Mouse (Mus musculus) embryonic facial prominence, embryonic 11.5 days (tissue): ENCODE measurements around the gene Ube3b. TPM values are rescaled to one million over a fixed set of nuclear protein-coding genes. Genes with fewer than 3 reads are reported as not detected.

Source experiments
- ATAC-seq: fragments of 200-750 bp; cut with Nextera tagmentation; replicated peaks from 2 replicates; pipeline ENCODE4 v1.8.0; 2017; ENCODE audit warnings: low read depth; ENCODE audit not compliant: insufficient number of reproducible peaks, low FRiP score, low TSS enrichment
- DNase-seq: peaks from one replicate; pipeline ENCODE4 v3.0.0-alpha.2; 2015; ENCODE audit warnings: low spot score
- H3K27ac ChIP-seq: fragments of 300-500 bp; sonication (generic); replicated peaks from 2 replicates; pipeline ENCODE4 v1.5.1; 2014; ENCODE audit warnings: mild to moderate bottlenecking, low read depth, low read length, control low read depth
- H3K27me3 ChIP-seq: fragments of 300-500 bp; sonication (generic); 2 replicates; pipeline ENCODE4 v1.6.1; 2014; ENCODE audit warnings: mild to moderate bottlenecking, low read length, moderate library complexity, mixed read lengths; ENCODE audit not compliant: control insufficient read depth, insufficient read depth
- H3K36me3 ChIP-seq: fragments of 300-500 bp; sonication (generic); replicated peaks from 2 replicates; pipeline ENCODE4 v1.6.1; 2014; ENCODE audit warnings: low read depth, mild to moderate bottlenecking, low read length, moderate library complexity, mixed read lengths; ENCODE audit not compliant: control insufficient read depth, insufficient read depth
- H3K4me1 ChIP-seq: fragments of 300-500 bp; sonication (generic); 2 replicates; pipeline ENCODE4 v1.6.1; 2014; ENCODE audit warnings: low read length, mixed read lengths; ENCODE audit not compliant: control insufficient read depth, insufficient read depth
- H3K4me2 ChIP-seq: fragments of 300-500 bp; sonication (generic); 2 replicates; pipeline ENCODE4 v1.6.1; 2014; ENCODE audit warnings: low read depth, mild to moderate bottlenecking, control low read depth, low read length, moderate library complexity
- H3K4me3 ChIP-seq: fragments of 300-500 bp; sonication (generic); 2 replicates; pipeline ENCODE4 v1.5.1; 2014; ENCODE audit warnings: low read depth, low read length, control low read depth
- H3K9ac ChIP-seq: fragments of 300-500 bp; sonication (generic); replicated peaks from 2 replicates; pipeline ENCODE4 v1.6.1; 2014; ENCODE audit warnings: mild to moderate bottlenecking, control low read depth, low read length
- H3K9me3 ChIP-seq: fragments of 300-500 bp; sonication (generic); replicated peaks from 2 replicates; pipeline ENCODE4 v1.6.1; 2016; ENCODE audit warnings: mild to moderate bottlenecking, low read length, inconsistent platforms, mixed read lengths; ENCODE audit not compliant: control insufficient read depth
- WGBS: fragments of 180-500 bp; shearing (Covaris S2); extraction: QIAGEN DNeasy Blood & Tissue Kit; methylation state at CpG from one replicate; pipeline ENCODE4 v1.1.7; 2014; 5-methylcytosine and 5-hydroxymethylcytosine counted together
- polyA plus RNA-seq: library from polyadenylated mRNA; unstranded; fragments of >200 nt; fragmentation: Nextera tagmentation; extraction: Ambion mirVana; gene quantifications from 2 replicates; pipeline ENCODE4 v1.2.1, GENCODE M21; 2014

The Ube3b gene
- polyA plus RNA-seq, 1 experiment from 2014 or later, result 42.3 TPM

GRCm38 (mm10) chr5:114435588-114435987 lies 55.2 kb downstream of the Ube3b start:
- no peaks in the 10 kb centered on the region for H3K4me1 ChIP-seq
- no peak overlapping the region for H3K4me3 ChIP-seq
- DNase-seq (no peak), ATAC-seq (no peak)
- H3K36me3 ChIP-seq, result no peaks in the 10 kb centered on the region; the same call in 1 of the 2 replicates
- no peaks in the 10 kb centered on the region for H3K27me3 ChIP-seq
- 95% methylated on average over 14 of the region's 14 CpGs for WGBS
- no peak overlapping the region for H3K27ac ChIP-seq
- no peak overlapping the region for H3K9ac ChIP-seq
- H3K9me3 ChIP-seq, result no peaks in the 10 kb centered on the region
- no peak overlapping the region for H3K4me2 ChIP-seq

GRCm38 (mm10) chr5:114443566-114444367 lies 63.4 kb downstream of the Ube3b start, which contains the start of the genes Mmab and Mvk:
Mmab (minus strand) TSS chr5:114444060.
Mvk (plus strand) TSS chr5:114444269.
- peak; percentile 99 for ATAC-seq
- DNase-seq, result peak; percentile 98
- Histone ChIP-seq H3K4me1 (no peaks in the 10 kb centered on the region; the same call in 1 of the 2 replicates), H3K27ac (0 out of 2 replicates have a peak within 1 kb of the TSS, but pooled peaks have one; percentile 31), H3K27me3 (no peaks in the 10 kb centered on the region), H3K36me3 (no peaks in the 10 kb centered on the region), H3K4me2 (peak within 1 kb of the TSS; percentile 71), H3K4me3 (peak within 1 kb of the TSS; percentile 84), H3K9me3 (no peaks in the 10 kb centered on the region), H3K9ac (peak within 1 kb of the TSS; percentile 76)
- WGBS, result 3% methylated on average over 43 of the region's 43 CpGs

DNA sequence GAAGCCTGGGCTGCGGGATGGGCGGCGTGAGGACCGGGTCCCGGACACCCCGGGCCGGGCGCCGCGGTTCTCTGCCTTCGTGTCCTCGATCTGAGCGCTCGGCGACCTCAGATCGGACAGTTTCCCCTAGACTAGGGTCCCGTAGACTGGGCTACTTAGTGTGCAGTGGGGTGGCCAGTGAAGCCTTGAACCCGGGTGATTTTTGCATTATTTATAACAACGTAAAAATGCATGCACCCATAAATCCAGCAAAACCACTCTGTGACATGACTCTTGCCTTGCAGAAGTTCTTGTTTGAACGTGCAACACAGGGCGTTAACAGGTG lies 63.9 kb downstream of the Ube3b start:
- Histone ChIP-seq H3K4me2 (peak overlapping the region; percentile 71), H3K4me3 (peak overlapping the region; percentile 84), H3K9ac (peak overlapping the region; percentile 76), H3K9me3 (no peaks in the 10 kb centered on the region), H3K27me3 (no peaks in the 10 kb centered on the region), H3K36me3 (no peaks in the 10 kb centered on the region), H3K27ac (no peak overlapping the region), H3K4me1 (no peaks in the 10 kb centered on the region; the same call in 1 of the 2 replicates)
- DNase-seq, result no peak
- ATAC-seq, result no peak
- under 1% methylated on average over 21 of the region's 21 CpGs for WGBS

DNA sequence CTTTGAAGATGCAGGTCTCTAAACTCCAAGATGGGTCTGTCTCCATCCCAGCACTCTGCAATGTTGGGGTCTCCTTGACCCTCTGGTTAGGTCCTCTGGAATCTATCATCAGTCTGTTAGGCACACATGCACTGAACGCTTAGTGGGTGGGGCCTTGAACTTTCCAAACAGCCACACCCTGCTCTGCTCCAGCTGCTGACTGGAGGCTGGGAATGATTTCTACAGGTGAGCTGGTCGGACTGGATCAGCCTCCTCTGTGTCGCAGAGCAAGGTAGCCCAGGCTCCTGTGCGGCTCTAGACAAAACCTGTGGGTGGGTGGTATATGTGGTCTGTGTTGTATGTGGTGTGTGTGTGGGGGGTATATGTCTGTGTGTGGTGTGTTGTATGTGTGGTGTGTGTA lies 68.6 kb downstream of the Ube3b start:
- H3K36me3 ChIP-seq, result no peaks in the 10 kb centered on the region; the same call in none of the 2 replicates
- WGBS, result 86% methylated on average over 4 of the region's 4 CpGs
- no peak overlapping the region for H3K27ac ChIP-seq
- no peak overlapping the region for H3K4me3 ChIP-seq
- H3K4me1 ChIP-seq, result no peaks in the 10 kb centered on the region; the same call in 1 of the 2 replicates
- H3K4me2 ChIP-seq, result no peak overlapping the region
- H3K9me3 ChIP-seq, result no peaks in the 10 kb centered on the region
- no peak overlapping the region for H3K9ac ChIP-seq
- no peak for ATAC-seq
- DNase-seq, result no peak
- H3K27me3 ChIP-seq, result no peaks in the 10 kb centered on the region

GRCm38 (mm10) chr5:114456287-114456686 lies 75.9 kb downstream of the Ube3b start:
- no peak for ATAC-seq
- H3K4me2 ChIP-seq, result no peak overlapping the region
- no peaks in the 10 kb centered on the region; the same call in none of the 2 replicates for H3K36me3 ChIP-seq
- H3K9me3 ChIP-seq, result no peaks in the 10 kb centered on the region
- no peak overlapping the region for H3K9ac ChIP-seq
- H3K27ac ChIP-seq, result no peak overlapping the region
- no peaks in the 10 kb centered on the region for H3K27me3 ChIP-seq
- no peak for DNase-seq
- WGBS, result 79% methylated on average over 9 of the region's 9 CpGs
- H3K4me1 ChIP-seq, result no peaks in the 10 kb centered on the region
- H3K4me3 ChIP-seq, result no peak overlapping the region

- H3K4me3 ChIP-seq, result no peak overlapping the region
- no peaks in the 10 kb centered on the region for H3K4me1 ChIP-seq
- H3K9me3 ChIP-seq, result no peaks in the 10 kb centered on the region
- 85% methylated on average over 16 of the region's 16 CpGs for WGBS
- H3K27me3 ChIP-seq, result no peaks in the 10 kb centered on the region
- DNase-seq (no peak), ATAC-seq (no peak)
- H3K9ac ChIP-seq, result no peak overlapping the region
- no peak overlapping the region for H3K27ac ChIP-seq
- H3K4me2 ChIP-seq, result no peak overlapping the region
- no peaks in the 10 kb centered on the region; the same call in none of the 2 replicates for H3K36me3 ChIP-seq
Observed at GRCm38 (mm10) chr5:114456995-114457605, 76.7 kb downstream of the Ube3b start.

- H3K4me3 ChIP-seq, result no peak overlapping the region
- no peak overlapping the region for H3K27ac ChIP-seq
- ATAC-seq, result 0 out of 2 replicates have a peak, but pooled peaks have one; percentile 24
Observed at GRCm38 (mm10) chr5:114461238-114461637, 80.8 kb downstream of the Ube3b start.

More at GRCm38 (mm10) chr5:114461238-114461637, 80.8 kb downstream of the Ube3b start:
- WGBS, result 5% methylated on average over 7 of the region's 7 CpGs
- Histone ChIP-seq H3K4me2 (no peak overlapping the region), H3K36me3 (no peaks in the 10 kb centered on the region), H3K9me3 (no peaks in the 10 kb centered on the region), H3K4me1 (peaks cover under 1% of the 10 kb centered on the region), H3K27me3 (no peaks in the 10 kb centered on the region), H3K9ac (no peak overlapping the region)
- DNase-seq, result peak; percentile 89
